Mouse (Mus musculus): ENCODE measurements at regions not wholly inside any gene's neighbourhood (a gene's known extent, or its start where the extent isn't known, plus 50 kb on each side); places are given as distances from the start of the nearest gene placed in this dataset.
A peak's percentile ranks its signal among the peaks of the same experiment; 100 is the strongest.

DNA sequence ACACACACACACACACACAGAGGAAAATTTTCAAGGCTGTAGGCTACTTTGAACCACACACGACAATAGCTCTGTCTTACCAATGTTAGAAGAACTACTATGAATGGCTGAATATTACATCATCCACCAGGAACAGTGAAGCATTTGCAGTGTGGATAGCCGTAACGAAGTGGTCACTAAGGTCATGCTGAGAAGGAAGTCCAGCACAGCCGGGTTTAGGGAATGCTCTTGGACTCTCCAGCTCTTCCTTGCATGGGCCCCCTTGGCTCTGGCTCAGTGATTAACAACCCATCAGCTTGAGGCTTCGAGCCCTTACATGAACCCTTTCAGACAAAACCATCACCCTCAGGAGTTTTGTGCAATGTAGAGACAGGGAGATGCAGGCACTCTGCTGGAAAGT is 245.3 kb downstream of the Adamts20 start:
- DNase-seq (ENCODE audit: low read depth): no peak

DNA sequence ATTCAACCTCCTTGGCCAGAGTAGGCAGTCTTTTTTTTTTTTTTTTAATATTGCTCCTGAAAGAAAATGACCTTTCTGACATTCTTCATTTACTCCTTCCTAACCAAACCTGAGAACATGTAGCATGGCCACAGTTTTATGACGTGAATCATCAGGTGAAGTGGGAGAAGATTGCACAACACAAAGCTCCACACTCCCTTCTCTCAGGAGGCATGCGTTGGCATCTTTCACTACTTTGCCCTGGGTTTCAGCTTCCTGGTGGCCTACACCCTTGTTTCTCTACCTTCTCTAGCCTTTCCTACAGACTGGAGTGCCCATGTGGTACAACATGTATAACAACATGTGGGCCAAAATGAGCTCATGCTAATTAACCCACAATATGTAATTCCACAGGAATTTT is 248.5 kb downstream of the Adamts20 start:
- no peak for DNase-seq (ENCODE audit: low read depth)

DNA sequence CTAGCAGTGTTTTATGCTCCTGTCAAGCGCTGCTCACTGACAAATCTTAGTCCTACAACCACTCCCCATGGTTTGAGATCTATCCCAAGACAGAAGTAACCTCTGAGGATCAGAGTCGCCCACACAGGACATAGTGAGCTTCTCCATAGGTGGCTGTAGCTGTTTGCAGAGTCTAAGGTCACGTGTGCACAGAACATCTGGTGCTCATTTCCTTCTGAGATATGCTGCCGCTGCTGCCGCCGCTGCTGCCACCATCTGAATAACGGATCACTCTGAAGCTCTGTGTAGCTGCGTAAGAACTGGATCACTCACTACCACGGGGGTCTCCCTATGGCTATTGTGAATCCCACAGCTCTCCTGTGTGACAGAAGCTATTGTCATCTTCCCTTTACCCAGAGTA is 250.8 kb downstream of the Adamts20 start:
- no peak for DNase-seq (ENCODE audit: low read depth)

DNA sequence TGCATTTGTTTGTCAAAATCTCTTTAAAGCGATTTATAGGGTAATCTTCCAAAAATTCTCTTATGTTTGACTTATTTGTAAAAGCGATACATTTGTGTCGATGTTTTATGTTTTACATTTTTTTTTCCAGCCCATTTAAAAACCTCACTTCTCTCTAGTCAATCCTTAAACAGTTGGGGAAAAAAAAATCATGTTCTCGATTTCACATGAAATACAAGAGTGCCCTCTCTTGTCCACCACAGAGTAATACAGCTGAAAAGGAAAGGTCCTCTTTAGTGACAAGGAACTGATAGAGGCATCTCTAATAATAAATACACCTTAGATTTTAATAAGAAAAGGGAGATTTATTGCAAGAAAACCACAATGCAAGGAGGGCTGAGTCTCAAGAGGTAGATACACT is 251.8 kb downstream of the Adamts20 start:
- DNase-seq (ENCODE audit: low read depth): no peak

DNA sequence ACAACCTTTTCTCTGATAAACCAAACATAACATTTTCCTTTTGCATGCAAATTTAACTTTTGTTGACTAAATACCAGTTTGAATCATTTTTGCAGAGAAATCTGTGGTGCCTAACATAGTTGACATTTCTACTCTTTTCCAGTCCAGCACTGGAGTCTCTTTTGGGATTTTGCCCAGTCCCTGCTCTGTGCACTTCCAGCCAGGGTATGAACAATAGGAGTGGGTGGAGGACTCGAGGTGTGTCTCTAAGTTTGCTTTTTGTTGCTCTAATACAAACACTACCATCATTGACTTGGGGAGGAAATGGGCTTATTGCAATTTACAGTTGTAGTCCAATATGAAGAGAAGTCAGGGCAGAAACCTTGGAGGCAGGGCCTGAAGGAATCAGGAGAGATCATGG is 256.7 kb downstream of the Adamts20 start:
- DNase-seq (ENCODE audit: low read depth): no peak

DNA sequence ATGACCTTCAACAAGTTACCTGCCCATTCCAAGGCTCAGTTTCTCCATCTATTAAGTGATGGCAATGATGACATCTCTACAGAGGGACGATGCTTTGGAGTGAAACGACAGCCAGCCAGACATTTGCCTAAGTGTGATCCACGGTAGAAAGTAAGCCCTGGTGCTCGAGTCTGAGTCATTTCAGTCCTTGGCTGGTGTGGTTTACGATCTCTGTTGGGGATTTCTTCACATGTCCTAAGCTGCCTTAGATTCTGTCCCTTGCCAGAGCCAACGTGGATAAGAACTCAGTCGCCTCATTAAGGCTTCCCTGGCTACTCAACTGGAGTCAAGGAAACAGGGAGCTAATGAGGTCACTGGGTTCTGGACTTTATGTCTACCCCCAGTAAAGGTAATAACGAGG is 258.8 kb downstream of the Adamts20 start:
- DNase-seq (ENCODE audit: low read depth): peak; percentile 65

DNA sequence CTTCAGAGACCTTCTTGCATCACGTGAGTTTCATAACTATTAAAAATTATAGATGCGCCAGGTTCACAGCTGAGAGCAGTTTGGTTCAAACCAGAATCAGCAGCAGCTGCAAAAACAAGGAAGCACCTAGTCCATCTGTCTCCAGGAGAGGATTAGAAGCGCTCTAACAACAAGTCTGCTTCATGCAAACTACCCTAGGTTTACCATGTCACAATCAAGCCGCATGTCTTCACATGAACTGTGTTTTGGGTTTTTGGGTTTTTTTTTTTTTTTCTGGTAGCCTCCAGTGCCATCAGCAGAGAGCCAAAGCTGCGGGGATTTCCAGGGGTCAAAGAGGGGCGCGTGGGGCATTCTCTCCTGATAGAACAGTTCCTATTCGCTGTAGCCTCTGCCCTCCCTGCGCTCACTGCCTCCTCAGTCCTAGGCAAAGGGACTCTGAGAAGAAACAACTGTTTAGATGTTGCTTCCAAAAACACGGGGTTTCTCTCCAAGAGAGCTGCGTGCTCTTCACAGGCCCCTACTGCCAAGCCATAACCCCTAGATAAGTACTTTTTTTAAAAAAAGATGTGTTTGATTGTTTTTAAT is 259.8 kb downstream of the Adamts20 start:
- peak; percentile 52 for DNase-seq (ENCODE audit: low read depth)

DNA sequence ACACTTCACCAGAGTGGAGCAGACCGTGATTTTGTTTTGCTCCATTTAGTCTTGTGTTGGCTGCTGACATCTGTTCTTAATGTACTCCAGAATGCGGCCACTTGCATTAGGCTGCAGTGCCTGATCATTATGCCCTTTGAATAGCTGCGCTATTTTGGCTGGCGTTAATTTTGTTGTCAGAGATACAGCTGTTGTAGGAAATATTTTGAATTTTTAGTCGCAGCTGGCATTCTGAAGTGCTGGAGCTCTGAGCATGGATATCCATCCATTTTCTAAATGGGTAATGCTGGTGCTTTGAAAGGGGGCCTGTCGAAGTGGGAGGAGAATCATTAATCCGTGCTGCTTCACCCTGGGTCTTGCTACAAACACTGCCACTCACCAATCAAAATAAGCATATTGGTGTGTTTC is 275.1 kb downstream of the Adamts20 start:
- no peak for DNase-seq (ENCODE audit: low read depth)

DNA sequence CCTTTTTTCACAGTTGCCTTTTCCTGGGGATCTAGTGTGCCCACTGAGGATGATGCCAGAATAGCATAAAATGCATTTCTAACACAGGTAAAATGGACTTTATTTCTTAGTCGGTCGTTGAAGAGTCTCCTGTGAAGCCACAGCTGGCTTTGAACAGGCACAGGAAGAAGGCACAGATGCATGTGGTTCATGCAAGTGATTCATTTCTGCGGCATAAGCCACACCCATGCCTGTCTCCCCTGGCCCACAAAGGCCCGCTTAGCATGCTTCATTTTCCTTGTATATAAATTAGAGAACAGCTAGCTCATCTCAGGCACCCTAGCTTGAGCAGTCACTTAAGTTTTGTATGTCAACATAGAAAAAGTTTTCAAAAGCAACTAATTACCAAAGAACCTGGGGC is 277.6 kb downstream of the Adamts20 start:
- no peak for DNase-seq (ENCODE audit: low read depth)

DNA sequence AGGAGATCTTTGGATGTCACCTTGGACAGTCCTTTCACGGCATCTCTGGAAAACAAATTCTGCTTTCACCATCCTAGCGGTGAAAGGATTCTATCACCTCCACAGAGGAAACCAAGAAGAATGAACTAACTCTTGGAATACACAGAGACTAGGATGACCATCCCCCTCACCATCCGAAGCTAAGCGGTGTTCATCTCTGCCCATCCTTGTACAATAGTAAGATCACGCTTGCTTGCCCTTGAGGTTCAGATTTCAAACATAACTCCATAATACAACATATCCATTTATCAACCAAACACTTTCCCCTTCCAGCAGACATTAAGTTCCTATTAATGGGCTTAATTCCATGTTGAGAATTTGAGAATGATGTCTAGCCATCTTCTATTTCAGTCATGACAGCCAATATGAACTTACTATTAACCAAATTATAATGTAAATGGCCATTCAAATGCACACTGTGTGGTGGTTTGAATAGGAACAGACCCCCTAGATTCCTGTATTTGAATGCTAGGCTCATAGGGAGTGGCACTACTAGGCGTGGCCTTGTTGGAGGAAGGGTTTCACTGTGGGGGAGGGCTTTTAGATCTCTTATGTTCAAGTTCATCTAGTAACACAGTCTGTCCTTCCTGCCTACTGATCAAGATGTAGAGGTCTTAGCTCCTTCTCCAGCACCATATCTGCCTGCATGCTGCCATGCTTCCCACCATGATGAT is 281.4 kb downstream of the Adamts20 start:
- DNase-seq (ENCODE audit: low read depth): no peak

DNA sequence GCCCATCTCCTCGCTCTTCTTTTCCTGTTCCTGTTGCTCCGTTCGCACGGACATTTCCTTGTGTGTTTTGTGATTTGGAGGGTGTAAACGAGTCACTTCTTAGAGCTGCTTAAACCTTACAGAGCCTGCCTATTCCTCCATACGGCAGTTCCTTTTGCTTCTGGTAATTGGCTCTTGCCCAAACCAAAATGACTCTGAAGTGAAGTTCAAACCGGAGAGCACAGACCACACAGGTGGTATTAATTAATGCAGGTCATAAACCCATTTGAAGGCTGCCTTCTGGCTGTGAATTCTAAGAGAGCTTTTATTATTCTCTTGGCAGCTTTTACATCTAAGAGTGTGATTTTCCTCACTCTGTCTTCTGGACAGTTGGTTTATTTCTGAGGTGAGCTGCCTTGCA is 291.1 kb downstream of the Adamts20 start:
- no peak for DNase-seq (ENCODE audit: low read depth)

DNA sequence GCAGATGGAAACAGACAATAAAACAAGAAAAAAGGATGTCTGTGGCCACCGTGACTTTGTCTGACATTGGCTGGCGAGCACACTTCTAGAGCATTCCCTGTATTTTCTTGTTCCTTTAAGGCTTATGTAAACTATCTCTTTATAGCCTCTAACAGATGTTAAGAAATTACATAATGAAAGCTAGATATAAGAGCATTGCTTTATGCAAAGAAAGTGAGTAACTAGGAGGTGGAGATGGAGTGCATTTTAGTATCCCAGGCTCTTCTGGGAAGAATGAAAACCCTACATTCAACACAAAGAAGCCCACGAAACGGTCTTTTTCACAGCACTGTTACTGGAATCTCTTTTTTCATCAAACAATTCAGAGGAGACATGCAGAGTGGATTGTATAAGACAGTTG is 304.4 kb downstream of the Adamts20 start:
- no peak for DNase-seq (ENCODE audit: low read depth)

DNA sequence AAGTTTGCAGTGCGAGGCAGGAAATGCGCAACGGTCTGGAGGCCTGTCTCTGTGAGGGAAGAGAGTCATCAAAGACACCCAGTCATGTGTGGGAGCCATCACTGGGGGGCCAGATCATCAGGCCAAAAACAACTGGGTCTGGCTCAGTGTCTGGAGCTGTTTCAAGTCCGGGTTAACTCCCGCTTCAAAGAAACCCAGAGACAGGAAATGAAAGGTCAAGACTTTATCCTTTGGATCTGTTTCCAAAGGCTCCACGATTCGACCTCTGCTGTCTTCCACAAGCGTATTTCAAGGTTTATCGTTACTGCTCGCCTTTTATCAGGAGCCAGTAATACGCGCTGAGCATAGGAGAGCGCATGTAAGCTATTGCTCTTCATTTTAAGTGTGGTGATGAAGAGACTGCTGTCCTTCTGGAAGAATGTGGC is 325.7 kb downstream of the Adamts20 start:
- DNase-seq (ENCODE audit: low read depth): no peak

DNA sequence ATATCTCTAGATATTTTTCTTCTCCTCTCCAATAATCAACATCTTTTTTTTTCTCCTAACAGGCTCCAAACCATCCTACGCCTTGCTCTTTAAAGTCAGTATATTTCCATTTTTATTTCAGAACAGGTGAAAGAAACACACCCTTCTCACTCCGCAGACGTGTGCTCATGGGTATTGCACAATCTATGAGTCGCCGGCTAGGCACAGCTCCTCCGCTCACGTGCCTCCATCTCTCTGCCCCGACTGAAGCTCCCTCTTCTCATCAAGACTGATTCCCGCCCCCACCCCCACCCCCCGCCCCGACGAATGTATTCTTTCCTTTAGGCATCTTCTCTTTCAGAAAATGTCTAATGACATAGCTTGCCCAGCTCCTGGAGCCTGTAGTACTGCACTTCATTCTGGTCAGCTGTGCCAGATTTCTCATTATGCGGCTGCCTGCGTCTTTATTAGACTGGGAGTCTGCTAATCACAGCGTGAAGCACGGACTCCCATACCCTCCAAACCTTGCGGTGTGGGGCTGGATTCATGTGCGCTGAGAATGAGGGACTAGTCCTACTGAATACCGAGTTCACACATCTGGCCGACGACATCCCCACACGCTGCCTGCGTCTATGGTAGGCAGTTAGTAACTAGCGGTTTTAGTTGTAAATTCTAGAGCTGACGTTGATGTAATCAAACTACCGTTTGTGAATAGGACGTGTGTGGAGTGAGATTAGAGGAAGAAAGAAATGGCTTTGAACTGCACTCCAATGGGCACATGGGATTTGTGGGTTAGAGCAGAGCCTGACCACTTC is 327.9 kb downstream of the Adamts20 start:
- DNase-seq (ENCODE audit: low read depth): no peak

DNA sequence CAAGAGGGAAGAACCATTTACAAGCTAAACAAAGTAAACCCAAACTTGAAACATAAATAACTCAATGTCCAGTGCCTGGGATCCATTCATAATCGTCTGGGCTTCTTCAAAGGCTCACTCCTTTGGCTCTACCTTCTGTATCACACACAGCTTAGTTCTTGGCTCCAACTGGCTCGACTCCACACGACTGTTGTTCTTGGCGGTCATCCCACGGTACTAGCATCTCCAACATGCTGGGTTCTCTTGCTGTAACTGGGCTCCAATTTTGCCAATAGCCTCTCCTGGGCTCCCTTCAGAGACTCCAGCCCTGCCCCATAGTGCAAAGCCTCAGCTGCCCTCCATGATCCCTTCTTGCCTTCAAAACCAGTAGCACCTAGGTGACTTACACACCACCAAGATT is 352.4 kb downstream of the Adamts20 start:
- DNase-seq (ENCODE audit: low read depth): no peak

DNA sequence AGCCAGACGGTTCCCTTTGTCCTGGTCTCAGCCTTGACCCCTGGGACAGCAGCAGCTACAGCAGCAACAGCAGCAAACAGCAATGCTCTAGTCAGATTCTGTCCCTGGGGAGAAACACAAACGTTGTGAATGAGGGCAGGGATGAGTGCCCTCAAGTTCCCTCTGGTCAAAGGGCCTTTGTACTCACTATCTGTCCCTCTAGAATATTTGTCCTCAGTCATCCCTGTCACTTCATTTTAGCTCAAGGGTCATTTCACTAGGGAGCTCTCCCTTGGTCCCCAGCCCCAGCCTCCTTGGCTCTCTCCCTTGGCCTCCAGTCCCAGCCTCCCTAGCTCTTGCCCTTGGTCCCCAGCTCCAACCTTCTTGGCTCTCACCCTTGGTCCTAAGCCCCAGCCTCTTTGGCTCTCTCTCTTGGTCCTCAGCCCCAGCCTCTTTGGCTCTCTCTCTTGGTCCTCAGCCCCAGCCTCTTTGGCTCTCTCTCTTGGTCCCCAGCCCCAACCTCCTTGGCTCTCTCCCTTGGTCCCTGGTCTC is 358.0 kb downstream of the Adamts20 start:
- no peak for DNase-seq (ENCODE audit: low read depth)

DNA sequence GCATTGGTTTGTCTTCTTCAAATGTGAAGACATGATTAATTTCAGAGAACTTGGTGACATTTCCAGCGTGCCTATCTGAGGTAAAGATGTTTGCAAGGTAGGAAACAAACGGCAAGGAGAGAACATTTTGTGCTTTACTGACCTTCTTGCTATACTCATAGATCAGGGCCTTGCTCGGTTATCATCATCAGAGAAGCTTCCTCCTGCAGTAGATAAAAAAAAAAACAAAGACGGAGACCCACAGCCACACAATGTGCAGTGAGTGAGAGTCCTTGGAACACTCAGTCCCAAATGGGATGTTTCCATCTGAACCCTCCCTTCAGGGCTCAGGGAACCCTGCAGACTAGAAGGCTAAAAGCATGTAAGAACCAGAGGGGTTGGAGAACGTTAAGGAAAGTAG is 374.6 kb downstream of the Adamts20 start:
- no peak for DNase-seq (ENCODE audit: low read depth)

DNA sequence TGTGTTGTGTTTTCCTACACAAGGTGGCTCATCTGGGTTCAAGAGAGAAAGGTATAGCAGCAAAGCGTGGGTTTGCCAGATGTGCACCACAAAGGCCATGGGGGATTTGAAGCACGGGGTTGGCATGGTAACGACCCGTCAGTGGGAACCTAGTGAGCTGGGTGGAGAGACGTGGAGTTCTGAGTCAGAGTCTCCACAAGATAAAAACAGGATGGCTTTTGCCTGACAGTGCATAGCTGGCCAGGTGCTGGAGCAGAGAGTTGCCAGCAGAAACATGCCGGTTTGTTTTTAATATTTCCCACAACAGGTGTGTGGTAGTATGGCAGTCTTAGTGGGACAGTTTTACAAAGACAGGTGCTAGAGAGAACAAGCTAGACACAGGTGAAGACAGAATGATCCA is 375.4 kb downstream of the Adamts20 start:
- no peak for DNase-seq (ENCODE audit: low read depth)

DNA sequence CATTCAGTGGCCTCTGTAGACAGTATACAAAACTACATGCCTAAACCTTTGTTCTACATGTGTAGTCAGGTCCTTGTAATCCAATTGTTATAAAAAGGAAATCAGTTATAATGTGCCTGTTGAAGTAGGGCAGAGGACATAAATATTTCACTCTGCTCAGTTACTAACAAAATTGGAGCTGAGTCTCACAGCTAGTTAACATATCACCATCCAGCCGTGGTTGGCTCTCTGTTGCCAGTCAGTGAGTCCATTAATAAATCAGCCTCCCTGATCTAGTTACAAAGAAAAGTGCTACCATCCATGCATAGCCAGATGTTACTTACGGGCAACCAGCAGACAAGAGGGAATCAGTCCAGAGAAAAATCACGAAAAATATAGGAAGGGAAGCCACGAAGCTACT is 382.8 kb downstream of the Adamts20 start:
- DNase-seq (ENCODE audit: low read depth): no peak

DNA sequence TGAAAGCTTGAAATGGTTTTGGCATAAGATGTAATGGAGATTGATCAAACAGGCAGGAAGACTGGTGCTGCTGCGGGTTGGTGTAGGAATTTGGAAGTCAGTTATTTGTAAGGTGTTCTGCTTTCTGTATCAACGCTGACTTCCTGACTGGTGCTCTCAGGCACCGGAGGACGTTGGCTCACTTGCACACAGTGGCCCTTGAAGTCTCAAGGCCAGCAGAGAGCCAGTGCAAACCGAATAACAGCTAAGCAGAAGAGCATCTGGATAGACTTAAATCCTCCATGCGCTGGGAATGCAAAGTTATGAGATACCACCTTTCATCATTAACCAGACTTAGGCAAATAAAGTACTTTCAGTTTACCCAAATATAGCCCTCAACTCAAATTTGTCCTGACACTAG is 388.2 kb downstream of the Adamts20 start:
- DNase-seq (ENCODE audit: low read depth): no peak

DNA sequence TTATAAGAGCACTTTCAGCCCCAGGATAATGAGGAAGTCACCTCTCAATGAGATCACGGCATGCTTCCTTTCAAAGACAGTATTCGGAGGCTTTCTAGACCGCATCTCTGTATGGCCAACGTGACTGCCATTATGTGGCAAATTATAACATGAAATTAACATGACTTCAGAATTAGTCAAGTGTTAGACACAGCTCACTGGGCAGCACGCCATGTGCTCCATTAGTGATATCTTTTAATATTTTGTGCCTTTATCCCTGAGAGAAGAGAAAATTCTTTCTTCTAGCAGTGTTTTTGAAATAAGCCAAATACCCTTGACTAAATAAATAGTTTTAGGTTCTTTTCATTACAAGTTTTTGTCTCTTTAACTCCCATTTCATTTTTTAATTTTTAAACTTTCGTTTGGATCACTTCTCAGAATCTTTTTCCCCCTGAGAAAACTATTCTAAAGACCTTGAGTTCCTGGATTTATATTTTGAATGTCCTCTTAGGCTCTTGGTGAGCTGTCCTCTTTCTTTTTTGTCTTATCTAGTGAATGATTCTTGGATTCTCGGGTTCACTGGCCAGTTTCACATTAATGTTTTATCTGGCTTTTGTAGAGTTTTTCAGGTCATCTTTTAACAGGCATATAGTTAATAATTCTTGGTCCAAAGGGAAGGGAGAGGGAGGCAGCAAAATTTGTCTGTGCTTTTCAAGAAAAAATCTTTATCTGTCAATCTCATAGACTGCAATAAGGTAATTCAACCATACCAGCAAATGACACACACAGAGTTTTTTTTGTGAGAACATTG is 390.9 kb downstream of the Adamts20 start:
- DNase-seq (ENCODE audit: low read depth): no peak

DNA sequence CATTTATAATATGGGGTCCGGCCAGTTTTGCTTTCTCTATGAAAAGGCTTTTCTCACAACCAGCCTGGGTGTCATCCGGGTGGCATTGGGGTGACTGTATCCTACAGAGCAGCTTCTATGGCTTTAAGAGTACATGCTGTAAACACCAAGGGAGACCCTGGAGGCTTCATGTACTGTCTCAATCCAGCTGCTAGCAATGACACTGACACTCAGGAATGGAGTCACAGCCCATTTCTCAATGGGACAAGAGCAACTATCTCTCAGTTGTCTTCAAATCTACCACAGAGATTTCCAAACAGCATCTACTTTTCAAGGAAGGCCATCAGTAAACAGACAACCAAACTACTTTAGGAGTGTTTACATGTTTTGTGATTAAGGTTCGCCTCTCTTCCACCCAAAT is 397.5 kb downstream of the Adamts20 start:
- DNase-seq (ENCODE audit: low read depth): no peak

All from gonadal fat pad, adult 2 months (tissue).